Mouse (Mus musculus) heart, adult 2 months (tissue): Measurements from ENCODE around the gene Dlg4.

ENCODE experiments used
- CTCF ChIP-seq: fragments of 200-600 bp; IDR thresholded peaks from 2 replicates; pipeline ENCODE4 v1.8.1; 2022; ENCODE audit warnings: antibody characterized with exemption, mild to moderate bottlenecking, moderate library complexity
- POLR2A ChIP-seq: fragments of 200-500 bp; IDR thresholded peaks from 2 replicates; pipeline ENCODE4 v1.6.1; 2011; ENCODE audit warnings: mild to moderate bottlenecking, low read depth, low read length, control low read depth; ENCODE audit not compliant: insufficient read depth

DNA sequence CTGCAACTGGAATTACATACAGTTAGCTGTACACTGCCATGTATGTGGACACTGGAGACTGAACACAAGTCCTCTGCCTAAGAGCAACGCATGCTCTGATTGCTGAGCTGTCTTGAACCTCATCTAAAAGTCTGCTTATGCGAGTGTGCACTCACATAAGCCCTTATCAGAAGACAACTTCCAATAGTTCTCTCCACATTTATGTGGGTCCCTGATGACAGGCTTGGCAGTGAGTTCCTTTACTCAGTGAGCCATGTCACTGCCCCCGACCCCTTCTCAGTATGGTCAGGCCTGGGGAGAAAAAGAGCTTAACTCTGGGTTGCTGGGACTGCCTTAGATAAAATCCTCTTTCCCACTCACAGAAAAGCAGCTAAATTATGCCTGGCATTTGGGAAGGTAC lies at the start of gene Dlg4:
- TF ChIP-seq CTCF = no peak
- no peak for TF ChIP-seq POLR2A
